Mouse (Mus musculus) layer of hippocampus, adult 8-10 months (tissue): ENCODE measurements around the gene Rev1. TPM values are rescaled to one million over a fixed set of nuclear protein-coding genes. Genes with fewer than 3 reads are reported as not detected.
A peak's percentile ranks its signal among the peaks of the same experiment; 100 is the strongest.
"Not testable (repeated sequence)": the region's sequence is repeated elsewhere in the genome, so short reads cannot be mapped to it uniquely, and the experiment has no call there.

Experiments
- DNase-seq, 2 experiments: peaks; one replicate each; pipeline ENCODE4 v3.0.0; 2022; ENCODE audit warnings: low spot score in 2 of 2
- total RNA-seq, 4 experiments: library from RNA; stranded (reverse); gene quantifications; 2 replicates each; pipeline ENCODE4 v1.2.4; 2022

Rev1 gene
- total RNA-seq, 4 experiments from 2014 or later: 39.3 to 45.4 (median 43.0) TPM

GRCm38 (mm10) chr1:38067276-38067675 is 62.3 kb downstream of the Rev1 start:
- DNase-seq: no peak

GRCm38 (mm10) chr1:38062156-38062555 is 67.4 kb downstream of the Rev1 start:
- not testable (repeated sequence) for DNase-seq

- no peak for DNase-seq
These were observed 71.2 kb downstream of the Rev1 start for GRCm38 (mm10) chr1:38058417-38058816.

- DNase-seq: no peak
These were observed 74.4 kb downstream of the Rev1 start for GRCm38 (mm10) chr1:38055176-38055575.

GRCm38 (mm10) chr1:38049562-38049961 is 80.0 kb downstream of the Rev1 start:
- DNase-seq: no peak

- DNase-seq: no peak
These were observed 81.5 kb downstream of the Rev1 start for GRCm38 (mm10) chr1:38048121-38048520.

GRCm38 (mm10) chr1:38038898-38039297 is 90.7 kb downstream of the Rev1 start:
- DNase-seq: no peak

GRCm38 (mm10) chr1:38037375-38037774 is 92.2 kb downstream of the Rev1 start:
- DNase-seq: peak; percentile 39 to 56

- DNase-seq: no peak
These were observed 94.1 kb downstream of the Rev1 start for GRCm38 (mm10) chr1:38035521-38035920.

- no peak for DNase-seq
These were observed 98.2 kb downstream of the Rev1 start for GRCm38 (mm10) chr1:38031391-38031790.

GRCm38 (mm10) chr1:38027301-38027700 is 102.3 kb downstream of the Rev1 start:
- no peak for DNase-seq

GRCm38 (mm10) chr1:38014551-38015203 is 114.9 kb downstream of the Rev1 start:
- DNase-seq: no peak

GRCm38 (mm10) chr1:38012509-38012908 is 117.1 kb downstream of the Rev1 start:
- DNase-seq: no peak

- DNase-seq: no peak
These were observed 117.5 kb downstream of the Rev1 start for GRCm38 (mm10) chr1:38012104-38012503.

GRCm38 (mm10) chr1:38011647-38012046 is 118.0 kb downstream of the Rev1 start:
- DNase-seq: no peak

- no peak for DNase-seq
These were observed 122.9 kb downstream of the Rev1 start for GRCm38 (mm10) chr1:38006741-38007140.

GRCm38 (mm10) chr1:38003046-38003445 is 126.6 kb downstream of the Rev1 start:
- DNase-seq: no peak

Other genes with a start within 250 kb of the Rev1 start
- 10 to 100 TPM in 3 of 4 experiments, 1 to 10 TPM in 1; 8.6 to 14.7 (median 12.9) TPM for gene Mitd1, start 239.4 kb downstream of the Rev1 start, total RNA-seq
- gene Mrpl30, start 239.3 kb downstream of the Rev1 start, total RNA-seq: 100 to 1,000 TPM; 131 to 158 (median 140) TPM
- gene Lyg2, start 213.3 kb downstream of the Rev1 start, total RNA-seq: under 1 TPM in 1 of 4 experiments, not detected in 3; 0.12 TPM
- gene Lyg1, start 172.0 kb downstream of the Rev1 start, total RNA-seq: not detected
- gene Txndc9, start 131.9 kb downstream of the Rev1 start, total RNA-seq: 10 to 100 TPM; 59.6 to 69.7 (median 65.4) TPM
- gene Eif5b, start 131.8 kb downstream of the Rev1 start, total RNA-seq: 10 to 100 TPM; 35.1 to 42.4 (median 41.3) TPM